Mouse (Mus musculus) heart, embryonic 16.5 days (tissue): Measurements from ENCODE around the gene Slc25a41. TPM values are rescaled to one million over a fixed set of nuclear protein-coding genes. Genes with fewer than 3 reads are reported as not detected.

Source experiments
- ATAC-seq: fragments of 200-750 bp; cut with Nextera tagmentation; replicated peaks from 2 replicates; pipeline ENCODE4 v1.8.0; 2017; ENCODE audit warnings: moderate number of reproducible peaks; ENCODE audit not compliant: insufficient read depth, low FRiP score; ENCODE audit errors: extremely low read depth
- H3K27ac ChIP-seq: fragments of 300-500 bp; sonication (generic); 2 replicates; pipeline ENCODE4 v1.5.1; 2014; ENCODE audit warnings: mild to moderate bottlenecking, low read length, control low read depth, moderate library complexity
- H3K27me3 ChIP-seq: fragments of 300-500 bp; sonication (generic); 2 replicates; pipeline ENCODE4 v1.6.1; 2014; ENCODE audit warnings: low read length, mixed read lengths; ENCODE audit not compliant: control insufficient read depth, insufficient read depth
- H3K36me3 ChIP-seq: fragments of 300-500 bp; sonication (generic); 2 replicates; pipeline ENCODE4 v1.6.1; 2014; ENCODE audit not compliant: control insufficient read depth, insufficient read depth
- H3K4me1 ChIP-seq: fragments of 300-500 bp; sonication (generic); 2 replicates; pipeline ENCODE4 v1.6.1; 2014; ENCODE audit warnings: low read length, mixed read lengths; ENCODE audit not compliant: control insufficient read depth, insufficient read depth
- H3K4me2 ChIP-seq: fragments of 300-500 bp; sonication (generic); 2 replicates; pipeline ENCODE4 v1.6.1; 2014; ENCODE audit warnings: low read depth, mild to moderate bottlenecking, control low read depth, low read length
- H3K4me3 ChIP-seq: fragments of 300-500 bp; sonication (generic); 2 replicates; pipeline ENCODE4 v1.5.1; 2014; ENCODE audit warnings: mild to moderate bottlenecking, control low read depth, low read length
- H3K9ac ChIP-seq: fragments of 300-500 bp; sonication (generic); 2 replicates; pipeline ENCODE4 v1.6.1; 2014; ENCODE audit warnings: low read length, control low read depth
- H3K9me3 ChIP-seq: fragments of 300-500 bp; sonication (generic); replicated peaks from 2 replicates; pipeline ENCODE4 v1.6.1; 2016; ENCODE audit warnings: low read length; ENCODE audit not compliant: control insufficient read depth
- WGBS: fragments of 180-500 bp; shearing (Covaris S2); extraction: QIAGEN DNeasy Blood & Tissue Kit; methylation state at CpG from one replicate; pipeline ENCODE4 v1.1.7; 2014; 5-methylcytosine and 5-hydroxymethylcytosine counted together
- polyA plus RNA-seq: library from polyadenylated mRNA; unstranded; fragments of >200 nt; fragmentation: Nextera tagmentation; extraction: Ambion mirVana; gene quantifications from 2 replicates; pipeline ENCODE4 v1.2.1, GENCODE M21; 2015

Gene Slc25a41
- polyA plus RNA-seq, 1 experiment from 2014 or later, result not detected

DNA sequence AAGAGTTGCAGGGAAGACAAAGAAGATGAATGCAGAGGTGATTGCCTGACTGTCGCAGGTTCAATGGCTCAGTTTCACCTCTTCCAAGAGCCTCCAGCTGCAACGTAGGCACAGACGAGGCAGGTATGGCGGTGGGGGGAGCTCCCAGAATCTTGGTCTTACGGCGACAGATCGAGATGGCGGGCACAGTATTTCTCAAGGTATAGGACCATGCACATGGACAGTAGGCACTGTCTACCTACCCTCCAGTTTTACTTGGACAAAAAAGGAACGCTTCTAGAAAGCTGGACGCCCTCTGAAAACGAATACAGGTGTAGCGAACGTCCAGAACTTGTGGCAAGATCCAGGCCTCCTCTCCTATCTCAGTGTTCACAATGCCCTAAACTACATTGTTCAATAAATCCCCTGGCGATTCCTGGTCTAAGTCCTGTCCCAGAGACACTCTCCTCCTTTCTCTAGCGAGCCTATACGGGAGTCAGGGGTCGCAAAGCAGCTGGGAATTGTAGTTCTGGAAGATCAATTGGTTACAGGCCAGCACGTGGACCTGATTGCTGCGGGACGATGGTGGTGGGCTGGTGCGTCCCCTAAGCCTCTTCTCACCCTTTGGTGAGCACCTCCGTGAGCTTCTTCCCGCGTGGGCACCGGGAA, 51.9 kb downstream of the Slc25a41 start:
- Histone ChIP-seq H3K9me3 (no peaks in the 10 kb centered on the region), H3K4me2 (peak overlapping the region; percentile 92), H3K27ac (peak overlapping the region; percentile 81), H3K9ac (peak overlapping the region; percentile 74), H3K36me3 (peaks cover 19% of the 10 kb centered on the region), H3K4me1 (peaks cover 6% of the 10 kb centered on the region), H3K27me3 (no peaks in the 10 kb centered on the region), H3K4me3 (peak overlapping the region; percentile 90)
- ATAC-seq, result peak; percentile 92
- WGBS, result 2% methylated on average over 25 of the region's 25 CpGs

DNA sequence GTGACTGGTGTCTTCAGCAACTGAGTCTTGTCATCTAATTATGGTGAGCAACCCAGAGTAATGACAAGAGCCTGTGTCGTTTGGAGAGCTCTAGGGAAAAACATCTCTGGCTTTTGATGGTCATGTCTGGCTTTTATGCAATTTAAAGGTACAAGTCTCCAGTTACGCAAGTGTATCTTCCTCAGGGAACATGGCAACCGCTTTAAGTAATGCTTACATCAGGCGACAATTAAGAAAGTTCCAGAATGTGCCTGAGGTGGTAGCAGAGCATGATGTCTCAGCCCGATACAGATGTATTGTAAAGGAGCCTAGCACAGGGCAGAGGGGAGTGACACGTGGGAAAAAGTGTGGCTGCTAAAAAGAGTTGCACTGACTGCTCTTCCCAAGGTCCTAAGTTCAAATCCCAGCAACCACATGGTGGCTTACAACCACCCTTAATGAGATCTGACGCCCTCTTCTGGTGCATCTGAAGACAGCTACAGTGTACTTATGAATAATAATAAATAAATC, 52.5 kb downstream of the Slc25a41 start:
- Histone ChIP-seq H3K36me3 (peaks cover 16% of the 10 kb centered on the region), H3K27ac (no peak overlapping the region), H3K27me3 (no peaks in the 10 kb centered on the region), H3K9ac (no peak overlapping the region), H3K4me1 (peaks cover 6% of the 10 kb centered on the region), H3K9me3 (no peaks in the 10 kb centered on the region), H3K4me3 (peak overlapping the region; percentile 90), H3K4me2 (peak overlapping the region; percentile 92)
- WGBS, result 69% methylated on average over 7 of the region's 7 CpGs
- no peak for ATAC-seq

DNA sequence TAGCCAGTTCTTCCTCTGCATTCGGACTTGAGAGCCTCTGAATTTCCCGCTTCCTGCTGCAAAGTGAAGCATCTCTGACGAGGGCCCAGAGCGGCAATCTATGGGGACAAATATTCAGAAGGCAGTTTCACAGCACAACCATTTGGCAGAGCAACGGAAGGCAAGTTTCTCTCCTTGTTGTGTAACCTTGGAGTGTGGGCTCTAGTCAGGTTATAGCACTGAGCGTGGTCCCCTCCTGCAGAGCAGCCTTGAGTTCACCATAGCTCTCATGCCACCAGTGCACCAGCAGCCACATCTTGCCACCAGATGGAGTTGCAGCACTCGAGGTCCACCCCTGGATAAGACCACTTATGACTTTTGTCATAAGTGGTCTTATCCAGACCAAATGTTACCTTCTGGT, 53.0 kb downstream of the Slc25a41 start:
- Histone ChIP-seq H3K4me3 (no peak overlapping the region), H3K36me3 (peaks cover 11% of the 10 kb centered on the region), H3K27ac (no peak overlapping the region), H3K9ac (no peak overlapping the region), H3K4me2 (no peak overlapping the region), H3K27me3 (no peaks in the 10 kb centered on the region), H3K9me3 (no peaks in the 10 kb centered on the region), H3K4me1 (peaks cover 6% of the 10 kb centered on the region)
- ATAC-seq, result no peak
- WGBS, result 80% methylated on average over 7 of the region's 7 CpGs

DNA sequence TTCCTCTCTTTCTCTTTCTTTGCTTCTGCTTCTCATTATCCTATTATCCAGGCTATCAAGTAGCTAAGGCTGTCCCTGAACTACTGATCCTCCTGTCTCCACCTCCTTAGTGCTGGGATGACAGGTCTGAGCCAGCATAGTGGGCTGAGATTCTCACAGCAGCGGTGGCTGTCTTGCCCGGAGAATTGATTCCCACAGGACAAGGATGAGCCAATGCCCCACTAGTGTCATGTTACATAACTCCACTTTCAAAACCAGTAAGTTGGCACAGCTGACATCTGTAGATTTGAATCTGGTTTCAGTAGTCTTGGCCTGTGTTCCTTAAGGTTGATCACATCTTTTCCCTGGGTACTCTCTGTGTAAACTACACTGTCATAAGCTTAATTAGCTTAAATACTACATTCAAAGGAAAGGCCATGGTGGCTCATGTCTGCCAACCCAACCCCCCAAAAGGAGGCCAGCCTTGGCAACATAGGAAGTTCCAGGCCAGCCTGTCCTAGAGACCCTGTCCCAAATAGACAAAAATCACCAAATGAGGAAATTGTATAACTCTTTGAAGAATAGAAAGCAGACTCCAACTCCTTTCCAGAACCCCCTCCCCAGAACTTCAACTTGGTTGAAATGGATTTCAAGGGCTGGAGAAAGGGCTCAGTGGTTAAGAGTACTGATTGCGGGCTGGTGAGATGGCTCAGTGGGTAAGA, 55.2 kb downstream of the Slc25a41 start:
- Histone ChIP-seq H3K9me3 (no peaks in the 10 kb centered on the region), H3K27me3 (no peaks in the 10 kb centered on the region), H3K4me2 (no peak overlapping the region), H3K4me1 (peaks cover 5% of the 10 kb centered on the region), H3K27ac (no peak overlapping the region), H3K36me3 (0 out of 2 replicates have a peak, but pooled peaks cover 1% of the 10 kb centered on the region), H3K9ac (no peak overlapping the region), H3K4me3 (no peak overlapping the region)
- no peak for ATAC-seq
- 80% methylated on average over 3 of the region's 3 CpGs for WGBS

DNA sequence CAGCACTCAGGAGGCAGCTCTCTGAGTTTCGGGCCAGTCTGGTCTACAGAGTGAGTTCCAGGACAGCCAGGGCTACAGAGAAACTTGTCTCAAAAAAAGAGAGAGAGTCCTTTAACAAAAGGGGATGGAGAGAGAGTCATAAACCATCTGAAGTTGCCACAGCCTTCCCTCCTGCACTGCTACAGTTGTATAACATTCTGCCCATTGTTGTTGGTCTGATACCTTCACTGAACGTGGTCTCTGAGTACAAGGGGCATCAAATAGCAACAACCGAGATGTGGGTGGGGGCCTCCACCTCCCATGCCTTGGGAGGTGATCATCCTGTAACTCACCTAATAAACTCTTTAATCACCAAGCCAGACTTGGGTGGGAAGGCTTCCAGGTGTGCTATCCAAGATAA, 55.8 kb downstream of the Slc25a41 start:
- ATAC-seq, result no peak
- H3K4me1 ChIP-seq, result no peaks in the 10 kb centered on the region
- H3K27me3 ChIP-seq, result no peaks in the 10 kb centered on the region
- H3K27ac ChIP-seq, result no peak overlapping the region
- WGBS, result 82% methylated on average over 3 of the region's 3 CpGs
- H3K9ac ChIP-seq, result no peak overlapping the region
- H3K4me2 ChIP-seq, result no peak overlapping the region
- no peak overlapping the region for H3K4me3 ChIP-seq
- H3K9me3 ChIP-seq, result no peaks in the 10 kb centered on the region
- no peaks in the 10 kb centered on the region for H3K36me3 ChIP-seq

DNA sequence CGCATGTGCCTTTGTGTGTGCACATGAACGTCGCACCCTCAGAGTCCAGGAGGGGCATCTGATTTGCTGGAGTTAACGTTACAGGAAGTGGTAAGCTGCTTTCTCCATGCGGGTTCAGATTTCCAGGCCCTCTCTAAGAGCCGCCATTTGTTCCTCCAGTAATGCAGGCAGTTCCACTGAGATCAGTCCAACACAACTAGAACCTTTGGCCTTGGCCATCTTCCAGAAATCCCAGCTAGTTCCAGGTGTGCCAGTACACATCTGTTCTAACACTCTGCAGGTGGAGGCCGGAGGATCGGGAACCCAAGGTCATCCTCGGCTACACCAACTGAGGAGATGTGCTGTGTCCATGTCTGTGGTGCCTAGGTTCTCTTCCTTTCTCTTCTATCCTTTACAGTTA, 56.6 kb downstream of the Slc25a41 start:
- H3K4me1 ChIP-seq, result no peaks in the 10 kb centered on the region
- H3K4me2 ChIP-seq, result no peak overlapping the region
- no peaks in the 10 kb centered on the region for H3K9me3 ChIP-seq
- WGBS, result 78% methylated on average over 9 of the region's 9 CpGs
- H3K27ac ChIP-seq, result no peak overlapping the region
- H3K9ac ChIP-seq, result no peak overlapping the region
- H3K4me3 ChIP-seq, result no peak overlapping the region
- ATAC-seq, result no peak
- no peaks in the 10 kb centered on the region for H3K36me3 ChIP-seq
- no peaks in the 10 kb centered on the region for H3K27me3 ChIP-seq

Other genes with a start within 250 kb of the Slc25a41 start
- 6.2 and 6.8 TPM in 2 replicates for gene Rfx2, start 210.6 kb downstream of the Slc25a41 start, polyA plus RNA-seq
- gene Acsbg2, start 167.2 kb downstream of the Slc25a41 start, polyA plus RNA-seq, result not detected in 2 replicates
- 0.30 and 0.61 TPM in 2 replicates for gene 1700061G19Rik, start 166.2 kb downstream of the Slc25a41 start, polyA plus RNA-seq
- 26.4 and 31.1 TPM in 2 replicates for gene Mllt1, start 106.2 kb downstream of the Slc25a41 start, polyA plus RNA-seq
- gene Acer1, start 59.5 kb downstream of the Slc25a41 start, polyA plus RNA-seq, result 0.05 TPM in 1 of 2 replicates, not detected in the other
- gene Clpp, start 51.3 kb downstream of the Slc25a41 start, polyA plus RNA-seq, result 117 and 129 TPM in 2 replicates
- 56.4 and 59.6 TPM in 2 replicates for gene Alkbh7, start 44.3 kb downstream of the Slc25a41 start, polyA plus RNA-seq
- 0.34 TPM in 1 of 2 replicates, not detected in the other for gene Pspn, start 41.6 kb downstream of the Slc25a41 start, polyA plus RNA-seq
- gene Gtf2f1, start 30.4 kb downstream of the Slc25a41 start, polyA plus RNA-seq, result 44.1 and 45.6 TPM in 2 replicates
- gene Gm17949, start 30.2 kb downstream of the Slc25a41 start, polyA plus RNA-seq, result 0.32 and 0.41 TPM in 2 replicates
- gene Khsrp, start 10.1 kb downstream of the Slc25a41 start, polyA plus RNA-seq, result 16.5 and 22.8 TPM in 2 replicates
- 1.1 and 4.8 TPM in 2 replicates for gene Crb3, start 17.5 kb upstream of the Slc25a41 start, polyA plus RNA-seq
- gene Slc25a23, start 18.2 kb upstream of the Slc25a41 start, polyA plus RNA-seq, result 14.7 and 17.0 TPM in 2 replicates
- gene Dennd1c, start 36.9 kb upstream of the Slc25a41 start, polyA plus RNA-seq, result 2.2 and 4.1 TPM in 2 replicates
- 5.7 and 6.9 TPM in 2 replicates for gene Tubb4a, start 46.1 kb upstream of the Slc25a41 start, polyA plus RNA-seq
- gene Tnfsf9, start 63.7 kb upstream of the Slc25a41 start, polyA plus RNA-seq, result 3.3 and 3.4 TPM in 2 replicates
- gene Cd70, start 108.1 kb upstream of the Slc25a41 start, polyA plus RNA-seq, result 0.17 and 0.75 TPM in 2 replicates
- 0.29 and 0.58 TPM in 2 replicates for gene Tnfsf14, start 152.5 kb upstream of the Slc25a41 start, polyA plus RNA-seq
- 3.5 and 6.3 TPM in 2 replicates for gene C3, start 186.5 kb upstream of the Slc25a41 start, polyA plus RNA-seq
- gene Gpr108, start 206.8 kb upstream of the Slc25a41 start, polyA plus RNA-seq, result 28.9 and 30.3 TPM in 2 replicates
- 47.8 TPM in 2 replicates for gene Trip10, start 207.8 kb upstream of the Slc25a41 start, polyA plus RNA-seq
- 6.6 and 13.5 TPM in 2 replicates for gene Vav1, start 237.4 kb upstream of the Slc25a41 start, polyA plus RNA-seq